Mouse (Mus musculus): Measurements from ENCODE around the gene Cyp4f39. TPM values are rescaled to one million over a fixed set of nuclear protein-coding genes. Genes with fewer than 3 reads are reported as not detected.

Gene Cyp4f39
- 0.32 and 0.50 TPM in 2 replicates for polyA plus RNA-seq (2016; fragmentation: Nextera tagmentation; extraction: Ambion mirVana)

DNA sequence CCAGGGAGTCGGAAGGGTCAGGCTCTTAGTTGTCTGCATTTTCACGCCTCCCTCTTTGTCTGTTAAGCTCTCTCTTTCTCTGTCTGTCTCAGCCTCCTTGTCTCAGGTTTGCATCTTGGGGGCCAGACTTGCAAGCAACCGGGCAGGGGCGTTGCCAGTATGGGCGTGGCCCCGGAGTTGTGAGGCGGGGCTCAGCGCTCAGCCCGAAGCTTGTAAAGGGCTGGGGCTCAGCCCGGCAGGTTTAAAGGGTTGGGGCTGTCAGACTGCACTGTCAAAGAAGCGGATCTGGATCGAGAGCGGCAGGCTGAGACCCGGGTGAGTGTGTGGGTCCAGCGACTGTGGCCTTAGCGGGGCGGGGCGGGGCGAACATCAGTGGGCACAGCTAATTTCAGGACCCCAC, at the start of gene Cyp4f39:
Gene Cyp4f39, plus strand, starts transcription at position 242 of the 400 bp plus-strand sequence.
- no peak within 1 kb of the TSS for H3K27ac ChIP-seq
- H3K4me2 ChIP-seq = peak within 1 kb of the TSS; percentile 69
- H3K9ac ChIP-seq = peak within 1 kb of the TSS; percentile 41; the same call in 1 of the 2 replicates
- H3K9me3 ChIP-seq (replicated peaks) = peaks cover 4% of the 10 kb centered on the region; the same call in 1 of the 2 replicates
- peaks cover 26% of the 10 kb centered on the region for H3K27me3 ChIP-seq (replicated peaks)
- peaks cover 26% of the 10 kb centered on the region for H3K4me1 ChIP-seq
- no peaks in the 10 kb centered on the region for H3K36me3 ChIP-seq
- WGBS (ENCODE audit: insufficient replicate concordance) = 4% methylated on average over 19 of the region's 19 CpGs
- peak; percentile 71 for ATAC-seq
- peak within 1 kb of the TSS; percentile 33 for H3K4me3 ChIP-seq

DNA sequence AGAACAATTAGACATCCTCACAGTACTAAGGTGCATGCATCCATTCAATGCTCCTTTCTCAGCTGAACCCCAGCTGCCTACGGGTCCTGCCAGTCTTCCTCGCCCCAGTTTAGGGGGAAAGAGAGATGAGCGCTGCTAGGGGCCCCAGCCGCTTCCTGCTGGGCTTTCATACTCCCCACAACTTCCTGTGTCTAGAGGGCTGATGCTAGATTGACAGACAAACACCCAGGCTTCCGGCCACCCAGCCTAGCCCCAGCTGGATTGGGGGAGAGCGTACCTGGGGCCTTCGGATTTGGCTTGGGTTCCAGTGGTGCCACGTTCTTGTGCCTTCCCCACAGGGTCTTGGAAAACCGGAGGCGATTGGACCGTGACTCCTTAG, 49.8 kb upstream of the Cyp4f39 start:
- peak; percentile 83 for ATAC-seq
- Histone ChIP-seq H3K9me3 (replicated peaks) (no peaks in the 10 kb centered on the region), H3K4me2 (peak overlapping the region; percentile 78), H3K27me3 (replicated peaks) (peaks cover 19% of the 10 kb centered on the region), H3K9ac (peak overlapping the region; percentile 70), H3K27ac (0 out of 2 replicates have a peak overlapping the region, but pooled peaks have one; percentile 21), H3K36me3 (no peaks in the 10 kb centered on the region), H3K4me1 (peaks cover 31% of the 10 kb centered on the region), H3K4me3 (peak overlapping the region; percentile 58)
- WGBS (ENCODE audit: insufficient replicate concordance) = 17% methylated on average over 11 of the region's 11 CpGs

DNA sequence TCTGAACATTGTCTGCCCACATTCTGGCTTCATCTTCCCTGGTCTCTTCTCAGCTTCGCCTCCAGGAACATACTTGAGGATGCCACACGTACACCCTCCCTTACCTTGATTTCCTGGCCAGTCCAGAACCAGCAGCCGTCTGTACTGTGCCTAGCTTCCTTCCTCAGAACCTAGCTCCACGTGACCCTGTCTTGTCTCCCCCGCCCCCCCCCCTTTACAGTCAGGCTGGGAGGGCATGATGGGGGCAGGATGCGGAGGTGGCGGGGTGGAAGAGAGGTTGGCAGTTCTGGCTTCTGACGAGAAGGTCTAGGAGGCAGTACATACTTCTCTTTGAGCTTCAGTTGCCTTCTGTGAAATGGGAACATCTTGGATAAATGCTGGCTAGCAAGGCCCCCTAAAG, 49.1 kb upstream of the Cyp4f39 start, which contains the start of gene Rasal3:
Gene Rasal3, minus strand, starts transcription at position 167 of the 400 bp plus-strand sequence.
- peak within 1 kb of the TSS; percentile 78 for H3K4me2 ChIP-seq
- 23% methylated on average over 8 of the region's 8 CpGs for WGBS (ENCODE audit: insufficient replicate concordance)
- H3K27ac ChIP-seq = 0 out of 2 replicates have a peak within 1 kb of the TSS, but pooled peaks have one; percentile 21
- H3K9ac ChIP-seq = peak within 1 kb of the TSS; percentile 70
- peaks cover 12% of the 10 kb centered on the region for H3K27me3 ChIP-seq (replicated peaks)
- H3K4me3 ChIP-seq = peak within 1 kb of the TSS; percentile 58
- H3K9me3 ChIP-seq (replicated peaks) = no peaks in the 10 kb centered on the region
- ATAC-seq = peak; percentile 54
- peaks cover 31% of the 10 kb centered on the region for H3K4me1 ChIP-seq
- no peaks in the 10 kb centered on the region for H3K36me3 ChIP-seq

DNA sequence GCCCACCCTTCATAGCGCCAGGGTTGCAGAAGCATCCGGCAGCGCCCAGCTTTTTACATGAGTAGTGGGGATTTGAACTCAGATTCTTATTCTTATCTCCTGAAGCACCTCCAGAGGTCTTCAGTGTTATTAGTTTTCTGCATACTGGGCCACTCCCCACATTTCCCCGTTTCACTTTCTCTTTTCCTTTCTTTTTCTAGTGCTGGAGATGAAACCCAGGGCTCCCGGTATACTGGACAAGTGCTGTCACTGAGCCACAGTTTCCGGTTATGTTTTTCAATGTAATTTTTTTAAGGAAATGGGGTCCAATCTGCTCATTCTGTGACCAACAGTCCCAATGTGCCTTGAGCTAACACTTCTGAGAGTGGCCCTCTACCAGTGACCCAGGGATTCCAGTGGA, 40.6 kb upstream of the Cyp4f39 start:
- Histone ChIP-seq H3K27me3 (replicated peaks) (peaks cover 17% of the 10 kb centered on the region), H3K27ac (no peak overlapping the region), H3K4me3 (no peak overlapping the region), H3K4me1 (0 out of 2 replicates have a peak, but pooled peaks cover 7% of the 10 kb centered on the region), H3K9ac (no peak overlapping the region), H3K36me3 (no peaks in the 10 kb centered on the region), H3K4me2 (no peak overlapping the region), H3K9me3 (replicated peaks) (no peaks in the 10 kb centered on the region)
- no peak for ATAC-seq
- WGBS (ENCODE audit: insufficient replicate concordance) = 78% methylated on average over 6 of the region's 6 CpGs

DNA sequence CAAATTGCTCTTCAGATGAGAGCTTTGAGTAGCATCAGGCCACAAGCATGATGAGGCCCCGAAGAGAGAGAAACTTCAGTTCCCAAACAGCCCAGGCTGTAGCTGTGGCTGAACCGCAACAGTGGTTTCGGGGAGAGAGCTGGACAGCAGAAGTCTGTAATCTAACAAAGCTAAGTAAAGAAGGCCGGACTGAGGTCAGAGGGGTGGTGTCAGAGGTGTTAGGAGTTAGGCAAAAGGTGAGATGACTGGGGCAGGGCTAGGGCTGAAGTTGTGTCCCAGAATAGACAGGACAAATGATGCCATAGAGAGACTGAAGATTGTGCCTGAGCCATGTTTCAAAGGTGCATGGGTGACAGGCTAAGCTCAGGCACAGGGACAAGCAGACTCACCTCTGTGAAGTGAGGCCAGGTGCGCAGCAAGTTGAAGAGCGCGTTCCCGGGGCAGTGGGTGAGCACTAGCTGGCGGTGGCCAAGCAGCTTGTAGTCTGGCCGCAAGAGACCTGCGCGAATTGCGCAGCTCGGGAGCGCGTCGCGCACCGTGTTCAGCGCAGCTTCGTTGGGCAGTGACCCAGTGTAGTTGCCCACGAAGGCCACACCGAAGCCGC, 37.0 kb upstream of the Cyp4f39 start:
- Histone ChIP-seq H3K4me1 (peaks cover 7% of the 10 kb centered on the region; the same call in 1 of the 2 replicates), H3K36me3 (no peaks in the 10 kb centered on the region), H3K27ac (no peak overlapping the region), H3K4me3 (no peak overlapping the region), H3K9me3 (replicated peaks) (no peaks in the 10 kb centered on the region), H3K9ac (no peak overlapping the region), H3K4me2 (0 out of 2 replicates have a peak overlapping the region, but pooled peaks have one; percentile 18), H3K27me3 (replicated peaks) (peaks cover 18% of the 10 kb centered on the region)
- WGBS (ENCODE audit: insufficient replicate concordance) = 56% methylated on average over 24 of the region's 24 CpGs
- no peak for ATAC-seq

DNA sequence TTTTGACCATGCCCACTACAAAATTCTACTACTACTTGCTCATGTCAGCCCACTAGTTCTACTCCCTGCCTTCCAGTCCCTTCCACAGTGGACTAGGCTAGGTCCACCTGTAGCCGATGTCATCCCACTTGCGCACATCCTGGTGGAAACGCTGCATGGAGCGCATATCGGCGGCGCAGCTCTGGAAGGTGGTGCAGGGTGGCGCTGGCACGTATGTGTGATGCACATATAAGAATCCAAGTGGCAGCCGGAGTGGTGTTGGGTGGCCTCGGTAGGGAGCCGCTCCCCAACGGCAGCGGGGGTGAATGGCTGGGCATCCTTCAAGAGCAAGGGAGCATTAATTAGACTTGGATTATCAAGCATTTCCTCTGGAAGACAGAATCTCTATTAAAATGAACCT, 35.8 kb upstream of the Cyp4f39 start:
- 87% methylated on average over 14 of the region's 14 CpGs for WGBS (ENCODE audit: insufficient replicate concordance)
- H3K4me2 ChIP-seq = no peak overlapping the region
- no peak overlapping the region for H3K9ac ChIP-seq
- no peaks in the 10 kb centered on the region for H3K9me3 ChIP-seq (replicated peaks)
- H3K4me3 ChIP-seq = no peak overlapping the region
- no peak overlapping the region for H3K27ac ChIP-seq
- no peaks in the 10 kb centered on the region for H3K36me3 ChIP-seq
- ATAC-seq = no peak
- peaks cover 7% of the 10 kb centered on the region; the same call in 1 of the 2 replicates for H3K4me1 ChIP-seq
- H3K27me3 ChIP-seq (replicated peaks) = peaks cover 18% of the 10 kb centered on the region

DNA sequence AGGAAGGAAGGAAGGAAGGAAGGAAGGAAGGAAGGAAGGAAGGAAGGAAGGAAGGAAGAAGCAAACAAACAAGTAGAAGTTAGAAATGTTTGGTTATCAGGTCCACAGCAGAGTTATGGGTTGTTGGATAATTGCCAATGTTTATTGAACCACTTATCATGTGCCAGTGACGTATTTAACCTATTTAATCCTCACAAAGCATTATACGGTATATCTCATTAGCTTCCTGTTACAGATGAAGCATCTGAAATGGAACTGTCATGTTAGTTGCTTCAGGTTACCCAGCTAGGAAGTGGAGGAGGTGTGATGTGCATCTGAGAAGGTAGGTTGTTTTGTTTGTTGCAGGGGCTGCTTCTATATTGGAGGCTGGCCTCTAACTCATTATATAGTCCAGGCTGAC, 32.5 kb upstream of the Cyp4f39 start:
- Histone ChIP-seq H3K36me3 (no peaks in the 10 kb centered on the region), H3K9me3 (replicated peaks) (no peaks in the 10 kb centered on the region), H3K9ac (no peak overlapping the region), H3K4me2 (no peak overlapping the region), H3K27ac (no peak overlapping the region), H3K4me3 (no peak overlapping the region), H3K27me3 (replicated peaks) (peaks cover 18% of the 10 kb centered on the region), H3K4me1 (peaks cover 19% of the 10 kb centered on the region; the same call in 1 of the 2 replicates)
- 65% methylated on average over 2 of the region's 2 CpGs for WGBS (ENCODE audit: insufficient replicate concordance)
- ATAC-seq = no peak

DNA sequence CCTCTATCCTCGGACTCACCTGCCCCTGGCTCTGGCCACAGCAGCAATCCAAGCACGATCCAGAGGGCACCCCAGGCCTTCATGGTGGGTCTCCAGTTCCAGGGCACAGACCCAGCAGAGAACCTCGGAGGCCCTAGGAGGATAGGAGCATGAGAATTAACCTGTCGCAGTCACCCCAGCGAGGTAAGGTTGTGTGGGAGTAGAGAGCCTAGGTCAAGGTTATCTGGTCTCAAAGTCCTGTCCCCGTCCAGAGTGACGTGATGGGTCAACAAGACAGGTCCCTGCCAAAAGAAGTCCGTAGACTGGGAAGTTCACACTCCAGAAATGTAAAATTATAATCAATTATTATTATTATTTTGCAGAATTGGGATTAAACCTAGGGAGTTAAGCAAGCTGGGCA, 31.7 kb upstream of the Cyp4f39 start:
- ATAC-seq = 0 out of 2 replicates have a peak, but pooled peaks have one; percentile 13
- H3K27ac ChIP-seq = no peak overlapping the region
- 60% methylated on average over 8 of the region's 8 CpGs for WGBS (ENCODE audit: insufficient replicate concordance)
- H3K4me3 ChIP-seq = no peak overlapping the region
- no peak overlapping the region for H3K4me2 ChIP-seq
- no peaks in the 10 kb centered on the region for H3K9me3 ChIP-seq (replicated peaks)
- peaks cover 13% of the 10 kb centered on the region; the same call in 1 of the 2 replicates for H3K4me1 ChIP-seq
- H3K9ac ChIP-seq = no peak overlapping the region
- peaks cover 12% of the 10 kb centered on the region for H3K27me3 ChIP-seq (replicated peaks)
- no peaks in the 10 kb centered on the region for H3K36me3 ChIP-seq

DNA sequence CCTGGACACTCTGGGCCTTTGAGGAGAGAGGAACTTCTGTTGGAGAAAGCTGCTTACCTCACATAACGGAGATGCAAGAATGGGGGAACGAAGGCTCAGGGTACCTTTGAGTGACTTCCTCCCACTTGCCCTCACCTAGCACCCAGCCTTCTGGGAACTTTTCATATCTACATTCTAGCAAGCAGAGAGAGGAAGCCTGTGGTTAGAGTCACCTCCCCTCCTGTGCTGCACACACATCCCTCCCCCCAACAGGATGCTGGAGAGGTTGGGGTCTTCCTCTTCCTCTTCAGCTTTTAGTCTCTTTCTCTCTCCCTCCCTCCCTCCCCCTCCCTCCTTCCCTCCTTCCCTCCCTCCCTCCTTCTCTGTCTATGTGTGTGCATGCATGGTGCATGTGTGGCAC, 28.5 kb upstream of the Cyp4f39 start, which contains the start of gene Pglyrp2:
Gene Pglyrp2, minus strand, starts transcription at position 134 of the 400 bp plus-strand sequence.
- WGBS (ENCODE audit: insufficient replicate concordance) = 13% methylated on average over 2 of the region's 2 CpGs
- no peak within 1 kb of the TSS for H3K9ac ChIP-seq
- no peaks in the 10 kb centered on the region for H3K36me3 ChIP-seq
- H3K27me3 ChIP-seq (replicated peaks) = 0 out of 2 replicates have a peak, but pooled peaks cover 5% of the 10 kb centered on the region
- no peaks in the 10 kb centered on the region for H3K9me3 ChIP-seq (replicated peaks)
- H3K4me1 ChIP-seq = peaks cover 12% of the 10 kb centered on the region; the same call in 1 of the 2 replicates
- no peak within 1 kb of the TSS for H3K4me3 ChIP-seq
- ATAC-seq = no peak
- no peak within 1 kb of the TSS for H3K27ac ChIP-seq
- no peak within 1 kb of the TSS for H3K4me2 ChIP-seq

DNA sequence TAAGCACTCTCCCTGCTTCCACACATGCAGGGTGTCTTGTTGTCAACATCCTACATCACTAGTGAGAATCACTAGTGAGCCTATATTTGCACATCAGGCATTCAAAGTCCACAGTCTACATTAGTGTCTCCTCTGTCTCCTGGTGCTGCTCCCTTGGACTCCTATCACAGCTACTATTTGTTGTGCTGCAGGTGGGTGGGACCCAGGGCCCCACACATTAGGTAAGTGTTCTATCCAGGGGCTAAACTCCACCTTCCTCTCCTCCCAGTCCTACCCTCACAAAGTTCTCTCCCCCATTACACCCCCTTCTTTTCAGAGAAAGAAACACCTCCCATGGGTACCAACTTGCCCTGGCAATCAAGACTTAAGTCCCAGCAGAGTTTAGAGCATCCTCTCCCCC, 25.9 kb upstream of the Cyp4f39 start:
- no peaks in the 10 kb centered on the region for H3K36me3 ChIP-seq
- H3K9me3 ChIP-seq (replicated peaks) = no peaks in the 10 kb centered on the region
- no peak overlapping the region for H3K27ac ChIP-seq
- ATAC-seq = peak; percentile 58
- H3K27me3 ChIP-seq (replicated peaks) = 0 out of 2 replicates have a peak, but pooled peaks cover 5% of the 10 kb centered on the region
- H3K4me2 ChIP-seq = no peak overlapping the region
- no peak overlapping the region for H3K4me3 ChIP-seq
- H3K4me1 ChIP-seq = 0 out of 2 replicates have a peak, but pooled peaks cover 12% of the 10 kb centered on the region
- no peak overlapping the region for H3K9ac ChIP-seq

DNA sequence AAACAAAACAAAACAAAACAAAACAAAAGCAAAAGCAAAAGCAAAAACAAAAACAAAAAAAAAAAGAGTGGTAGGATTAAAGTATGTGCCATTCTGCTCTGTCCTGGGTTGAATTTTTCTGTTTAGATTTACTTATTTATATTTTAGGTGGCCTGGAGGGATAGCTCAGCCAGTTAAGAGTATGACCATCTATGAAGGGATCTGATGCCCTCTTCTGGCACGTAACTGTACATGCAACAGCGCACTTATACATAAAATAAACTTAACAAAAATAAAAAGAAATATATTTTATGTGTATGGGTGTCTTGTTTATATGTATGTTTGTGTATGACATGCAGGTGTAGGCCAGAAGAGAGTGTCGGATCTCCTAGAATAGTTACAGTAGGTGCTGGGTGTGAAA, 20.6 kb upstream of the Cyp4f39 start:
- H3K4me1 ChIP-seq = no peaks in the 10 kb centered on the region
- no peak overlapping the region for H3K4me3 ChIP-seq
- H3K4me2 ChIP-seq = no peak overlapping the region
- no peak overlapping the region for H3K9ac ChIP-seq
- H3K36me3 ChIP-seq = no peaks in the 10 kb centered on the region
- no peak overlapping the region for H3K27ac ChIP-seq
- no peak for ATAC-seq
- 36% methylated on average over 3 of the region's 3 CpGs for WGBS (ENCODE audit: insufficient replicate concordance)
- H3K27me3 ChIP-seq (replicated peaks) = 0 out of 2 replicates have a peak, but pooled peaks cover 2% of the 10 kb centered on the region
- no peaks in the 10 kb centered on the region for H3K9me3 ChIP-seq (replicated peaks)

DNA sequence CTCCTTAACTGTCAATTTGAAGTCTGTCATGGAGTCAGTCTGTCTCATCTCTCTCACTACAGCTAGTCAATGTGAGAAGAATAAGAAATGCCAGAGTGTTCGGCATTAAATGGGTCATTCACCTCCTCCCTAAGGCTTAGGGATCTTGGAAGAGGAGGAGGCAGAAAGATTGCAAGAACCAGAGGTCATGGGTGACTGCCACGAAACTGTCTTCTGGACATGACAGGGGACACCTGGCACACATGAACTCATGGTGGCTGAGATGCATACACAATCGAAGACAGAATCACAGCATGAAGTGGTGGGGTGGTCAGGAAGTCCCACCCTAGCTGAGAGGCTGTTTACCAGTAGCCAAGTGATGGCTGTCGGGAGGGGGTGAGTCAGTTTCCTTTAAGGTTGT, 18.2 kb upstream of the Cyp4f39 start:
- 49% methylated on average over 4 of the region's 4 CpGs for WGBS (ENCODE audit: insufficient replicate concordance)

More for the DNA sequence above, 18.2 kb upstream of the Cyp4f39 start:
- Histone ChIP-seq H3K9ac (no peak overlapping the region), H3K27ac (no peak overlapping the region), H3K4me3 (no peak overlapping the region), H3K4me2 (no peak overlapping the region), H3K36me3 (no peaks in the 10 kb centered on the region), H3K27me3 (replicated peaks) (peaks cover 5% of the 10 kb centered on the region; the same call in 1 of the 2 replicates), H3K4me1 (no peaks in the 10 kb centered on the region), H3K9me3 (replicated peaks) (no peaks in the 10 kb centered on the region)
- ATAC-seq = no peak

Measured in liver, embryonic 12.5 days (tissue).